Mouse (Mus musculus): ENCODE measurements around the gene Psmd11.

- TF ChIP-seq CTCF (IDR thresholded peaks at IDR 0.05) (peak; percentile 19; the same call in 1 of the 2 replicates), POLR2A (IDR thresholded peaks at IDR 0.05; ENCODE audit: insufficient read depth, low read depth, low read length) (no peak)
Observed at GRCm38 (mm10) chr11:80449859-80450258, 21.4 kb downstream of the Psmd11 start.
